Mouse (Mus musculus): ENCODE data around the gene Btnl9.

DNA sequence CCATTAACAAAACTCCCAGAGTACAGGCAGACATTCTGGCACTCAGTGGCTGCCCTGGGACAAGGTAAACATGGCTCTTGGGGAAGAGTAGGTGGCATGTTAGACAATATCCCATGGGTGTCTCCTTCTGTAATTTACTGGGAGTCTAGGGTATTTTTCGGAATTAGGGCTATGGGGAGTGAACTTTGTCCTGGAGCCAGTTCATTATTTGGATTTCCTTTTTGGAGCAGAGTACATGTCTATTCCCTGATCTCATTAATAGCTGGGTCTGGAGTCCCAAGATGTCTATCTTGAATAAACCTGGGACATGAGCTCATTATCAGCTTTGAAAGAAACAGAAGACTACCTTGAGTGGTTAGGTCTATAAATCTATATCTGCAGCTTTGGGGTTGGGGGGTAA lies 32.9 kb downstream of the Btnl9 start, which contains the start of gene Olfr1394:
- TF ChIP-seq HCFC1 (IDR thresholded peaks at IDR 0.05; ENCODE audit: borderline replicate concordance, insufficient read depth, low read length), result no peak
- no peak for TF ChIP-seq ZC3H11A (IDR thresholded peaks at IDR 0.05; ENCODE audit: borderline replicate concordance, low read depth, low read length)
- no peak for TF ChIP-seq MAFK (IDR thresholded peaks at IDR 0.05; ENCODE audit: insufficient read depth, low read depth, low read length)
- no peak for TF ChIP-seq CHD2 (IDR thresholded peaks at IDR 0.05; ENCODE audit: low read depth, low read length)
- no peak for TF ChIP-seq ZNF384 (IDR thresholded peaks at IDR 0.05; ENCODE audit: low read depth, low read length)
